Mouse (Mus musculus) CD4-positive naive resting alpha-beta T cell, adult 57 days (primary cell): ENCODE results near the gene Bri3. TPM values are rescaled to one million over a fixed set of nuclear protein-coding genes. Genes with fewer than 3 reads are reported as not detected.

Experiments
- total RNA-seq: library from RNA; stranded (reverse); gene quantifications from one replicate; pipeline ENCODE4 v1.2.4, GENCODE M21; 2023

Gene Bri3
- 43.2 TPM for total RNA-seq

GRCm38 (mm10) chr5:144243901-144244487 lies at the start of gene Bri3:
Bri3 (plus strand) TSS chr5:144244437.

DNA sequence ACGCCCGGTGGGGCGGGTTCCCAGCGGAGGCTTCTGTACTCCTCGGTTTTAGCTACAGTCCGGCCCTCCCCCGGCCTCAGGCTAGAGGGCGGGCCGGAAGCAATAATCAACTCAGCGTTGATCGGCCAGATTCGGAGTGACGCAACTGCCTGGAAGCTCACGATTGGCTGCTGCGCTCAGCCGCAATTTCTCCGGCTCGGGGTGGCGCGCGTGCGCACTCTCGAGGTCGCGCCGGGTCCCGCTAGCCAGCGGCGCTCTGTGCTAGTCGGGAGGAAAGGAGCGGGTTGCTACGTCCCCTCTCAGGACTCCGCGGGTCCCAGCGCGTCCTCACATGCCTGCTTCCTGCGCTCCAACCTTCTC lies 20.8 kb upstream of the Bri3 start, which contains the start of gene Tecpr1:
Gene Tecpr1 (minus strand): TSS at position 113 of the 360 bp plus-strand sequence.

DNA sequence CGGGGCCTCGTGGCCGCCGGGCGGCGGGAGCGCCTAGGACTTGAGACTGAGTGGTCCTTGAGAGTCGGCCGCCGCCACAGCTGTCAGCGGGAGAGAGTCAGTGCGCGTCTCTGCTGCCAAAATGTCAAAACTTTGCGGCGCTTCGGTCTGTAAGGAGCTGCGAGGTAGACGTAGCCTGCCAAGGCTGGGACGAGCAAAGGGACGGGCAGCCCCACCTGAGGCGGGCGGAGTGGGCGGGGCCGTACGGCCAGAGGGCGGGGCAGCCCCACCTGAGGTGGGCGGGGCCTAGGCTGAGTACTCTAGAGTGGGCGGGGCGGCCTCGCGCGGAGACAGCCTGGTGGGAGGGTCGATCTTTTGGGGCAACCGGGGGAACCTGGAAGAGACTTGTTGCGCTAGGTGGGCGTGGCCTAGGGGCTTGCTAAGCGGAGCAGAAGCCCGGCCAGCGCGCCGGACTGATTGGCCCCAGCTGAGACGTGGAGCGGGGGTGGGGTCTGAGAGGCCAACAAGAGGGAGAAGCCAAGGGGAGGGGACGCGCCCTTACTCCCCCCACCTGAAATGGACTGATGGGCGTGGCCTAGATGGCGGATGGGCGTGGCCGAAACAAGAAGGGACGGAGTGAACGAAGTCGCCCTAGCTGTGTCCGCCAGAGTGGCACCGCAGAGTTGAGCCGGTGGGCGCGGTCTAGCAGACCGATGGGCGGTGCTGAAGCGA lies 113.8 kb downstream of the Bri3 start, which contains the start of gene Baiap2l1:
Gene Baiap2l1 (minus strand): TSS at position 232 of the 711 bp plus-strand sequence.

Other genes with a start within 250 kb of the Bri3 start
- 54.8 TPM for gene Ccz1, start 229.6 kb upstream of the Bri3 start, total RNA-seq
- gene Ocm, start 217.8 kb upstream of the Bri3 start, total RNA-seq = not detected
- gene Lmtk2, start 144.0 kb upstream of the Bri3 start, total RNA-seq = 32.8 TPM
- 1.2 TPM for gene Bhlha15, start 54.2 kb upstream of the Bri3 start, total RNA-seq
- gene Tecpr1, start 20.8 kb upstream of the Bri3 start, total RNA-seq = 453 TPM
- 0.59 TPM for gene Baiap2l1, start 113.7 kb downstream of the Bri3 start, total RNA-seq